Mouse (Mus musculus) adrenal gland, postnatal 14 days (tissue): ENCODE results near the gene Tekt2. TPM values are rescaled to one million over a fixed set of nuclear protein-coding genes. Genes with fewer than 3 reads are reported as not detected.

Experiments
- DNase-seq: peaks from one replicate; pipeline ENCODE4 v3.0.0; 2021; ENCODE audit warnings: mixed read lengths
- total RNA-seq: library from RNA; stranded (reverse); gene quantifications from 2 replicates; pipeline ENCODE4 v1.2.3, GENCODE M21; 2021

Tekt2 gene
- total RNA-seq, 1 experiment from 2014 or later = 2.4 TPM

GRCm38 (mm10) chr4:126306827-126307226 lies 18.7 kb downstream of the Tekt2 start:
- no peak for DNase-seq

DNA sequence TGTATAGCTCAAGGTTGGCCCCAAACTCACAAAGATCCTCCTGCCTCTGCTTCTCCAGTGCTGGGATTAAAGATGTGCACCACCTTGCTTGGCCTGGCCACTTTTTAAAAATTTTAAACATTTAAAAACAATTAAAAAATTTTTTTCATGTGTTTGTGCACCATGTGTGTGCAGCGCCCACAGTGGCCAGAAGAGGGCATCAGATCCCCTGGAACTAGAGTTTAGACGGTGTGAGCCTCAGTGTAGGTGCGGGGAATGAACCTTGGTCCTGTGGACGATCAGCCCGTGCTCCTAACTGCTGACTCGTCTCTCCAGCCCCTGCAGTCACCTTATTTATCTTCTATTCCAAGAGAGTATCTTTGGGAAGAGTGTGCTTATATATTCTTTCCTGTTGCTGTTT lies 19.4 kb downstream of the Tekt2 start:
- no peak for DNase-seq

GRCm38 (mm10) chr4:126305428-126305827 lies 20.1 kb downstream of the Tekt2 start:
- no peak for DNase-seq

DNA sequence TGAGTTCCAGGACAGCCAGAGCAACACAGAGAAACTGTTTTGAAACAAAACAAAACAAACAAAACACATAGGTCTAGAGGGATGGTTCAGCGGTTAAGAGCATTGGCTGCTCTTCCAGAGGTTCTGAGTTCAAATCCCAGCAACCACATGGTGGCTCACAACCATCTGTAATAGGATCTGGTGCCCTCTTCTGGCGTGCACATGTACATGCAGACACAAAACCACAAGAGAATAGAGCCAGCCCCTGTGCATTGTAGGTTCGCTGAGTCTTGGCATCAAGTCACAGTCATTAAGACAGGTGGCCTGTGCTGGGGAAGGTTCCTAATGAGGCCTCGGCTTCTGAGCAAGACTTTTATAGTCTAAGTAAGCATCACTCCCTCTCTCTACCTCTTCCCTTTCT lies 21.6 kb downstream of the Tekt2 start:
- no peak for DNase-seq

- DNase-seq = no peak
Measured at GRCm38 (mm10) chr4:126301584-126302309, 23.7 kb downstream of the Tekt2 start.

GRCm38 (mm10) chr4:126300916-126301583 lies 24.4 kb downstream of the Tekt2 start:
- DNase-seq = no peak

DNA sequence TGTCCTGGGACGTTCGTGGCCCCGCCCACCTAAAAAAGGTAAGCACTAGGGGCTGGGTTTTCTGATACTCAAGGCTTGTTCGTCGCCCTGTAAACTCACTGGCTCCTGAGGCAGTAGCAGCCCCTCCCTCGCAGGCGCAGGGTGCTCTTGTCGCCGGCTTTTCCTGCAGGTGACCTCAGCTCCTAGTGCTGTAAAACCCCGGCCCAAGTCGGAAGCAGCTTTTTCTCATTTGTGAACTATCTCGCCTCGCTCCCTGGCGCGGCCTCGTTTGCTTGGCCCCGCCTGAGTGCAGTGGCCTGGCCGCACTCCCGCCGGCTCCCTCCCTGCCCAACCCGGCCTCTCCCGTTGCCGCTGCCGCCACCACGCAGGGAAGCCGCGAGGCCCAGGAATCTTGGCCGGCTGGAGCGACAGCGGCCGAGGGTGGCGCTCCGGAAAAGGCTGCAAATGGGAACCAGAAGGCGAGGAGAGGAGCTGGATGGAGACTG lies 28.8 kb downstream of the Tekt2 start:
- peak; percentile 85 for DNase-seq

DNA sequence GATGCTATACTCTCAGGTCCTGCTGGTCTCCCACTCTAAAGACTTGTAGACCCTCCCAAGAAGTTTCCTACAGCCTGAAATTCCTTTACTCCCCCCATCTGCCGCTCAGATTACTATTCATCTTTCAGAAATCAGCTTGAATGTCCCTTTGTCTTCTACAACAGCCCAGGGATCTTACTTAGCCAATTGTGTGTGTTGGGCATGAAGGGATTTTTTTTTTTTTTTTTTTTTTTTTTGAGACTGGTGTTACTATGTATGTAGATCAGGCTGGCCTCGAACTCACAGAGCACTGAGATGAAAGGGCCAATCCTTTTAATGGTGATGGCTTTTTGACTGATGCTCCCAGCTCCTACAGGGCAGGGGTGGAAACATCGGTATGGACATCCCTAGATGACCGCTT lies 29.6 kb downstream of the Tekt2 start:
- no peak for DNase-seq

- DNase-seq = no peak
Measured at GRCm38 (mm10) chr4:126295152-126295551, 30.3 kb downstream of the Tekt2 start.

DNA sequence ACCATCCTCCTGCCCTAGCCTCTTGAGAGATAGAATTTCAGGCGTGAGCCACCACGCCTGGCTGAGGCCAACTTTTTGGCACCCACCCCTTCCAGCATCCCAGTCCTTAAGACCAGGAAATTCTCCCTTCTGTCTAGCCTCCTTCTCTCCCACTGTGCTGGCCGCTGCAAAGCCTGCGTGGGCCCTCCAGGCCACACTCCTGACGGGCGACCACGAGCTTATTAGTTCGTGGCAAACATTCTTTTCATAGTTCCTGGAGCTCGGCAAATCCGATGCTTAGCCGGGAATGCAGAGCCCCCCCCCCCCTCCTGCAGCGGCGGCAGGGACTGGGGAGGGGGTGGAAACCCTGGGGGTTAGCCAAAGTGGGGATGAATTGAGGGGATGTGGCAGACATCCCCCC lies 34.3 kb downstream of the Tekt2 start:
- DNase-seq = no peak

- no peak for DNase-seq
Measured at GRCm38 (mm10) chr4:126290314-126290713, 35.2 kb downstream of the Tekt2 start.

GRCm38 (mm10) chr4:126288085-126288666 lies 37.3 kb downstream of the Tekt2 start:
- DNase-seq = no peak

GRCm38 (mm10) chr4:126287302-126287995 lies 38.0 kb downstream of the Tekt2 start:
- DNase-seq = no peak

GRCm38 (mm10) chr4:126286492-126286891 lies 39.0 kb downstream of the Tekt2 start, which contains the start of gene Col8a2:
Col8a2 (plus strand) TSS chr4:126286793.
- DNase-seq = peak; percentile 30

DNA sequence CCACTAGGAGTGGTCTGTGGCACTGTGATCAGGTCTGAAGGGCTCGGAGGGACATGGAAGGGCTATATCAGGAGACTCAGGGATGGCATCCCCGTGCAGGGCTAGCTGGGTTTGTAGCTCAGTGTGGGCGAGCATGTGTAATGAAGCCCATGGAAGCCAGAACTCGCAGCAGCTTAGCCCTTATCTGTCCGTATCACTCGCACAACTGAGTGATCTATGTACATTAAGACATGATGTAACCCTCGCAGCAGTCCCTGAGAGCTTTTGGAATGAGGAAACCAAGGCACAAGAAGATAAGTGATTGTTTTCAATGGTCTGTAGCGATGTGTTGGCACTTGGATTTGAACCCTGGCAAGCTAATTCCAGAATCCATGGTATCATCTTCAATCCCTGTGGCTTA lies 41.9 kb downstream of the Tekt2 start:
- no peak for DNase-seq

DNA sequence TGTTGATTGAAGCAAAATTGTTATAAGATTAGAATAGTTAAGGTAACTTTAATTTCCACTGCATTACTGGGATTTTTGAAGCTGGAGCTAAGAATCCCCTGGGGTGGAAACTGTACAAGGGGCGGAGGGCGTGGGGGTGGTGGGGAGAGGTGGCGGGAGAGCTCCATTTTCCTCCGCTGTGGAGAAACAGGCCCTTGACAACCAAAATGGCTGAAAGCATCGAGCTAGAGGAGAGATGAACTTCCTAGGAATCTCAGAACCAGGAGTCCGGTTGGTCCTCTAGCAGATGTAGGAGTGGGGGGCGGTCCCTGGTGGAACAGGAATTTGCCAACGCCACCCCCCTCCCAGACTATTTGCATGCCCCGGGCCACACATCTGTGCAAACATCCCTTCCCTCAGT lies 43.8 kb downstream of the Tekt2 start:
- no peak for DNase-seq

- DNase-seq = no peak
Measured at GRCm38 (mm10) chr4:126278961-126279360, 46.5 kb downstream of the Tekt2 start.

- DNase-seq = no peak
Measured at GRCm38 (mm10) chr4:126278565-126278915, 46.9 kb downstream of the Tekt2 start.

DNA sequence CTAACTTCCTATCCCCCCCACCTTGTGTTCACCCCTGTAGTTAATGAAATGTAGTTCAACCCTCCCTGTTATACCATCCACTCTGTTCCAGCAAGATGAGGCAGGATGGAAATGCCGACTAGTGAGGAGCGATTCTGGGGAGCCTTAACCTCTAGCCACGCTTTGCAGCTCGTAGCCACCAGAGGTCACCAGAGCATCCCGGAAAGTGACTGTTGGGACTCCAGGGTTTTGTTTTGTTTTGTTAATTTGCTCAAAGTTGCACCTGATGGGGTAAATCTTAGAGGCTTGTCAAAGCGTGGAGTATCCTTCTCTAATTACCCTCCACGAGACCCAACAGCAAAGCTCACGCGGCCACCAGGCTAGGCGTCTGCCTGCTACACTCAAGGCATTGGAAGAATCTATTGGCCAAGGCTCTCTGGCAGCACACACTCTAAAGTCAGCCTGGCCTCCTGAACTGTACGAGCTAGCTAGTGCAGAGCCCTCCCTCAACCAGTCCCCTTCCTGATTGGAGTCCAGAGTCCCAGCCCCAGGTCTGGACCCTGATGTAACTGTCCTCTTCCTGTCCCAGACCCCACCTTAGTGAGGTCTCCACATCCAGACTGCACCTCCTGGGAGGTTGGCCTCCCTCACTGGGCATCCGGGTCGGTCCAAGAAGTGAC lies 47.5 kb downstream of the Tekt2 start:
- DNase-seq = peak; percentile 70

DNA sequence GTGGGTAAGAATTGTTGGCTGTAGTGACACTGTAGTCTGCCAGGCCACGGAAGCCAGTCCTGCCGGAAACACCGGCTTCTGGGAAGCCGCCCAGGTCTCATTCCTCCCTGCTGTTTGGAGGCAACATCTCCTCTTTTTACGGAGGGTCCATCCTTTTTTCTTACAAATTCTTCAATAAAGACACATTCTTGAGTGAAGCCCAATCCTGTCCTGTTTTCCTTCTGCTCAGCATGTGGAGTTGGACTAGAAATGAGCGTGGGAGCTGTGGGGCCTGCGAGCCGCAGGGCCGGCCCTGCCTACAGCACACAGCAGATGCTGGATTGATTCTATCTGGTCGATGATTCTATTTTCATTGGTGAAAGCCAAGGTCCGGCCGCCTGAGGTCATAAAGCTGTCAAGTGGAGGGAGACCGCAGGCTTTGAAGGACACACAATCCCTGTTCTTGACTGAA lies 49.8 kb downstream of the Tekt2 start:
- peak; percentile 53 for DNase-seq

DNA sequence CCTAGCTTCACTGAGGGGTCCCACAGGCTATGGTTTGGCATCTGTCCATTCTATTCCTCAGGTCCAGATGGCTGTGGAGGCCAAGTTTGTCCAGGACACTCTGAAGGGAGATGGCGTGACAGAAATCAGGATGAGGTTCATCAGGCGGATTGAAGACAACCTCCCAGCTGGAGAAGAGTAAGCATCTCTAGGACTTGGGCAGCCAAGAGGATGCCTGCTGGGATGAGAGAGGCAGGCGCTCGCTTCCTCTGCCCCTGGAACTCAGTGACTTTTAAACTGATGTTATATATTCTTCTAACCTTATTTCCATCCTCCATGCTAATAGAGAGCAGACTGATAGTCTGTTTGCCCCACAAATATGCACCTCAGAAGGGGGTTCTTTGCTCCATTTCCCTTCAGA lies 50.4 kb downstream of the Tekt2 start:
- no peak for DNase-seq

- no peak for DNase-seq
Measured at GRCm38 (mm10) chr4:126273753-126274152, 51.7 kb downstream of the Tekt2 start.
